Mouse (Mus musculus): ENCODE measurements around the gene Ccdc188. TPM values are rescaled to one million over a fixed set of nuclear protein-coding genes. Genes with fewer than 3 reads are reported as not detected.

Ccdc188 gene
- polyA plus RNA-seq, 1 experiment from 2014 or later, result not detected

GRCm38 (mm10) chr16:18253866-18254265 lies 36.2 kb downstream of the Ccdc188 start:
- WGBS, result 82% methylated on average over 1 of the region's 1 CpGs
- Histone ChIP-seq H3K9ac (no peak overlapping the region), H3K4me1 (peaks cover 26% of the 10 kb centered on the region), H3K36me3 (peaks cover 89% of the 10 kb centered on the region), H3K4me3 (no peak overlapping the region), H3K27ac (replicated peaks) (no peak overlapping the region), H3K4me2 (no peak overlapping the region), H3K27me3 (replicated peaks) (no peaks in the 10 kb centered on the region), H3K9me3 (no peaks in the 10 kb centered on the region)
- ATAC-seq (ENCODE audit: extremely low read depth, insufficient number of reproducible peaks, low FRiP score, low TSS enrichment), result no peak

- Histone ChIP-seq H3K9me3 (no peaks in the 10 kb centered on the region), H3K4me1 (no peaks in the 10 kb centered on the region), H3K9ac (no peak within 1 kb of the TSS), H3K4me2 (no peak within 1 kb of the TSS), H3K27me3 (replicated peaks) (no peaks in the 10 kb centered on the region), H3K4me3 (no peak within 1 kb of the TSS), H3K36me3 (peaks cover 97% of the 10 kb centered on the region), H3K27ac (replicated peaks) (no peak within 1 kb of the TSS)
- ATAC-seq (ENCODE audit: extremely low read depth, insufficient number of reproducible peaks, low FRiP score, low TSS enrichment), result no peak
- WGBS, result 91% methylated on average over 2 of the region's 2 CpGs
Measured at GRCm38 (mm10) chr16:18258221-18258620, 40.5 kb downstream of the Ccdc188 start, which contains the start of gene Gm49776. TSS of gene Gm49776 (minus strand) at chr16:18258321.

DNA sequence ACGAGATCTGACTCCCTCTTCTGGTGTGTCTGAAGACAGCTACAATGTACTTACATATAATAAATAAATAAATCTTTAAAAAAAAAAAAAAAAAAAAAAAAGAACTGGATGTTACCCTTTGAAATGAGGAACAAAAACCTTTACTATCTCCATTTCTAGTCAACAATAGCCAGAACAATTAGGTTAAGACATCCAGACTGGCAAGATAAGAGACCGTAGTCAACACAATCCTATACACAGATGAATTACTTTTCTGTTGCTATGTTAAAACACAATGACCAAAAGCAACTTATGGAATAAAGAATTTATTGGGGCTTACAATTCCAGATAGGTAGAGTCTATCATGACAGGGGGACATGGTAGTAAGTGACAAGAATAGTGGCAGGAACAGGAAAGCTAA lies 47.3 kb downstream of the Ccdc188 start:
- H3K27ac ChIP-seq (replicated peaks), result no peak overlapping the region
- ATAC-seq (ENCODE audit: extremely low read depth, insufficient number of reproducible peaks, low FRiP score, low TSS enrichment), result no peak

DNA sequence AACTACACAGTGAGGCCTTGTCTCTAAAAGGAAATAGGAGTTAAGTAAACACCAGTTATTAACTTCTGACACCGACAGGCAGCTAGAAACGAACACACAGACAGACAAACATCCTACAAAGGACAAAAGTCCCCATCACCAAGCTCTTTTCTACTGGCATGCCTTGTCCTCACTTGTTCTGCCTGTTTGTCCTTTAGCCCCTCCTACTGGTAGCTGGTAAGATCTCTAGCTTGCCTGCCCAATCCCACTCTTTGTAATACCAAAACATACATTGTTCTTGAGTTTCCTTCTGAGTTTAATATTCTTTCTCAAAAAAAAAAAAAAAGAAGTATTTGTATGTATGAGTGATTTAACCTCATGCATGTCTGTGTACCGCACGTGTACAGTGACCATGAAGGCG lies 50.5 kb downstream of the Ccdc188 start:
- 86% methylated on average over 5 of the region's 5 CpGs for WGBS
- no peaks in the 10 kb centered on the region for H3K27me3 ChIP-seq (replicated peaks)
- H3K4me1 ChIP-seq, result no peaks in the 10 kb centered on the region
- H3K27ac ChIP-seq (replicated peaks), result no peak overlapping the region
- H3K36me3 ChIP-seq, result peaks cover 96% of the 10 kb centered on the region
- no peak overlapping the region for H3K9ac ChIP-seq
- no peak for ATAC-seq (ENCODE audit: extremely low read depth, insufficient number of reproducible peaks, low FRiP score, low TSS enrichment)
- no peak overlapping the region for H3K4me3 ChIP-seq
- no peaks in the 10 kb centered on the region for H3K9me3 ChIP-seq
- H3K4me2 ChIP-seq, result no peak overlapping the region

More for the DNA sequence above, 47.3 kb downstream of the Ccdc188 start:
- no peaks in the 10 kb centered on the region for H3K9me3 ChIP-seq
- 90% methylated on average over 2 of the region's 2 CpGs for WGBS
- H3K4me3 ChIP-seq, result no peak overlapping the region
- peaks cover 94% of the 10 kb centered on the region for H3K36me3 ChIP-seq
- H3K9ac ChIP-seq, result no peak overlapping the region
- H3K4me2 ChIP-seq, result no peak overlapping the region
- H3K27me3 ChIP-seq (replicated peaks), result no peaks in the 10 kb centered on the region
- no peaks in the 10 kb centered on the region for H3K4me1 ChIP-seq

Other genes starting within 250 kb of the Ccdc188 start
- gene Vpreb2, start 237.5 kb upstream of the Ccdc188 start, polyA plus RNA-seq (2015; fragmentation: Nextera tagmentation; extraction: Ambion mirVana), result not detected in 2 replicates
- gene Dgcr6, start 165.0 kb upstream of the Ccdc188 start, polyA plus RNA-seq (2015; fragmentation: Nextera tagmentation; extraction: Ambion mirVana), result 50.5 and 61.6 TPM in 2 replicates
- 6.8 and 8.0 TPM in 2 replicates for gene Prodh, start 127.7 kb upstream of the Ccdc188 start, polyA plus RNA-seq (2015; fragmentation: Nextera tagmentation; extraction: Ambion mirVana)
- 0.46 and 0.72 TPM in 2 replicates for gene Rtn4r, start 90.2 kb upstream of the Ccdc188 start, polyA plus RNA-seq (2015; fragmentation: Nextera tagmentation; extraction: Ambion mirVana)
- 20.7 and 22.1 TPM in 2 replicates for gene Zdhhc8, start 17.3 kb downstream of the Ccdc188 start, polyA plus RNA-seq (2015; fragmentation: Nextera tagmentation; extraction: Ambion mirVana)
- gene Trmt2a, start 30.8 kb downstream of the Ccdc188 start, polyA plus RNA-seq (2015; fragmentation: Nextera tagmentation; extraction: Ambion mirVana), result 62.3 and 66.2 TPM in 2 replicates
- gene Ranbp1, start 30.9 kb downstream of the Ccdc188 start, polyA plus RNA-seq (2015; fragmentation: Nextera tagmentation; extraction: Ambion mirVana), result 409 and 412 TPM in 2 replicates
- 1.8 and 2.7 TPM in 2 replicates for gene Gm49776, start 40.4 kb downstream of the Ccdc188 start, polyA plus RNA-seq (2015; fragmentation: Nextera tagmentation; extraction: Ambion mirVana)
- gene Dgcr8, start 71.4 kb downstream of the Ccdc188 start, polyA plus RNA-seq (2015; fragmentation: Nextera tagmentation; extraction: Ambion mirVana), result 20.1 and 20.4 TPM in 2 replicates
- 47.9 and 54.3 TPM in 2 replicates for gene Tango2, start 130.2 kb downstream of the Ccdc188 start, polyA plus RNA-seq (2015; fragmentation: Nextera tagmentation; extraction: Ambion mirVana)
- gene Arvcf, start 130.3 kb downstream of the Ccdc188 start, polyA plus RNA-seq (2015; fragmentation: Nextera tagmentation; extraction: Ambion mirVana), result 31.8 and 32.0 TPM in 2 replicates
- gene Txnrd2, start 208.5 kb downstream of the Ccdc188 start, polyA plus RNA-seq (2015; fragmentation: Nextera tagmentation; extraction: Ambion mirVana), result 34.5 and 37.4 TPM in 2 replicates
- 101 and 108 TPM in 2 replicates for gene Comt, start 209.0 kb downstream of the Ccdc188 start, polyA plus RNA-seq (2015; fragmentation: Nextera tagmentation; extraction: Ambion mirVana)